Mouse (Mus musculus): Measurements from ENCODE around the gene Pla2g2e. TPM values are rescaled to one million over a fixed set of nuclear protein-coding genes. Genes with fewer than 3 reads are reported as not detected.

Pla2g2e gene
- not detected for polyA plus RNA-seq (2015; fragmentation: Illumina TruSeq; extraction: RNeasy Lipid Tissue Mini Kit (QIAGEN cat#74804); ENCODE audit: low read depth, low replicate concordance)

GRCm38 (mm10) chr4:138877731-138878130, at the start of gene Pla2g2e:
Gene Pla2g2e, plus strand, starts transcription at chr4:138877942.

GRCm38 (mm10) chr4:138863344-138863998, 14.3 kb upstream of the Pla2g2e start, which contains the start of gene Pla2g5:
Gene Pla2g5, minus strand, starts transcription at chr4:138863482.

GRCm38 (mm10) chr4:138873864-138874263, 3.9 kb upstream of the Pla2g2e start, which contains the start of gene Gm13030:
Gene Gm13030, minus strand, starts transcription at chr4:138873964.

GRCm38 (mm10) chr4:138913797-138914196, 36.1 kb downstream of the Pla2g2e start, which contains the start of gene Otud3:
Gene Otud3, minus strand, starts transcription at chr4:138913945.

Other genes with a start within 250 kb of the Pla2g2e start
- gene Vwa5b1, start 242.1 kb upstream of the Pla2g2e start, polyA plus RNA-seq (2015; fragmentation: Illumina TruSeq; extraction: RNeasy Lipid Tissue Mini Kit (QIAGEN cat#74804); ENCODE audit: low read depth, low replicate concordance), result 2.4 TPM
- not detected for gene Pla2g2c, start 153.2 kb upstream of the Pla2g2e start, polyA plus RNA-seq (2015; fragmentation: Illumina TruSeq; extraction: RNeasy Lipid Tissue Mini Kit (QIAGEN cat#74804); ENCODE audit: low read depth, low replicate concordance)
- gene Ubxn10, start 140.8 kb upstream of the Pla2g2e start, polyA plus RNA-seq (2015; fragmentation: Illumina TruSeq; extraction: RNeasy Lipid Tissue Mini Kit (QIAGEN cat#74804); ENCODE audit: low read depth, low replicate concordance), result 2.0 TPM
- gene Pla2g2f, start 120.3 kb upstream of the Pla2g2e start, polyA plus RNA-seq (2015; fragmentation: Illumina TruSeq; extraction: RNeasy Lipid Tissue Mini Kit (QIAGEN cat#74804); ENCODE audit: low read depth, low replicate concordance), result 0.82 TPM
- gene Pla2g2d, start 102.2 kb upstream of the Pla2g2e start, polyA plus RNA-seq (2015; fragmentation: Illumina TruSeq; extraction: RNeasy Lipid Tissue Mini Kit (QIAGEN cat#74804); ENCODE audit: low read depth, low replicate concordance), result 0.34 TPM
- 2.1 TPM for gene Pla2g5, start 14.5 kb upstream of the Pla2g2e start, polyA plus RNA-seq (2015; fragmentation: Illumina TruSeq; extraction: RNeasy Lipid Tissue Mini Kit (QIAGEN cat#74804); ENCODE audit: low read depth, low replicate concordance)
- gene Gm13030, start 4.0 kb upstream of the Pla2g2e start, polyA plus RNA-seq (2015; fragmentation: Illumina TruSeq; extraction: RNeasy Lipid Tissue Mini Kit (QIAGEN cat#74804); ENCODE audit: low read depth, low replicate concordance), result not detected
- 10.1 TPM for gene Otud3, start 36.0 kb downstream of the Pla2g2e start, polyA plus RNA-seq (2015; fragmentation: Illumina TruSeq; extraction: RNeasy Lipid Tissue Mini Kit (QIAGEN cat#74804); ENCODE audit: low read depth, low replicate concordance)
- gene Rnf186, start 89.2 kb downstream of the Pla2g2e start, polyA plus RNA-seq (2015; fragmentation: Illumina TruSeq; extraction: RNeasy Lipid Tissue Mini Kit (QIAGEN cat#74804); ENCODE audit: low read depth, low replicate concordance), result not detected
- 1.5 TPM for gene Tmco4, start 94.9 kb downstream of the Pla2g2e start, polyA plus RNA-seq (2015; fragmentation: Illumina TruSeq; extraction: RNeasy Lipid Tissue Mini Kit (QIAGEN cat#74804); ENCODE audit: low read depth, low replicate concordance)
- 4.0 TPM for gene Htr6, start 197.6 kb downstream of the Pla2g2e start, polyA plus RNA-seq (2015; fragmentation: Illumina TruSeq; extraction: RNeasy Lipid Tissue Mini Kit (QIAGEN cat#74804); ENCODE audit: low read depth, low replicate concordance)
- 59.3 TPM for gene Nbl1, start 215.1 kb downstream of the Pla2g2e start, polyA plus RNA-seq (2015; fragmentation: Illumina TruSeq; extraction: RNeasy Lipid Tissue Mini Kit (QIAGEN cat#74804); ENCODE audit: low read depth, low replicate concordance)